Mouse (Mus musculus) ES-CJ7 (cell line): ENCODE measurements around the gene Wscd2.

Experiments used
- DNase-seq: peaks from one replicate; pipeline ENCODE4 v3.0.0; 2011; ENCODE audit warnings: low read depth, low spot score

The Wscd2 gene

DNA sequence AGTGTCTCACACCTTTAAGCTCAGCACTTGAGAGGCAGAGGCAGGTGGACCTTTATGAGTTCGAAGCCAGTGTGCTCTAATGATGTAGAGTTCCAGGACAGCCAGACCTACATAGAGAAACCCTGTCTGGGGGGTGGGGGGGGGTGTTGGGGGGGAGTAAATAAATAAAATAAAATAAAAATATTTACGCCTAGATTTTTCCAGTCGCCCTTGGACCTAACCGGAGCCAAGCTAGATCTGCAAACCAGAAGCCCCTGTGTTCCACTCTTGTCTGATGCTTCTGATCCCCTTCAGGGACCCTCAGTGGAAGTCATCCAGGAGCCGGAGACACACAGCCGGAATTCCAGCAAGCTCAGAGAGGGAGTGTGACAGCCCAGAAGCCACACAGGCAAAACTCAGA lies at the start of gene Wscd2:
Gene Wscd2 (plus strand): TSS at position 301 of the 400 bp plus-strand sequence.
- DNase-seq, result no peak

GRCm38 (mm10) chr5:113442180-113442579 lies 48.0 kb upstream of the Wscd2 start:
- DNase-seq, result no peak

DNA sequence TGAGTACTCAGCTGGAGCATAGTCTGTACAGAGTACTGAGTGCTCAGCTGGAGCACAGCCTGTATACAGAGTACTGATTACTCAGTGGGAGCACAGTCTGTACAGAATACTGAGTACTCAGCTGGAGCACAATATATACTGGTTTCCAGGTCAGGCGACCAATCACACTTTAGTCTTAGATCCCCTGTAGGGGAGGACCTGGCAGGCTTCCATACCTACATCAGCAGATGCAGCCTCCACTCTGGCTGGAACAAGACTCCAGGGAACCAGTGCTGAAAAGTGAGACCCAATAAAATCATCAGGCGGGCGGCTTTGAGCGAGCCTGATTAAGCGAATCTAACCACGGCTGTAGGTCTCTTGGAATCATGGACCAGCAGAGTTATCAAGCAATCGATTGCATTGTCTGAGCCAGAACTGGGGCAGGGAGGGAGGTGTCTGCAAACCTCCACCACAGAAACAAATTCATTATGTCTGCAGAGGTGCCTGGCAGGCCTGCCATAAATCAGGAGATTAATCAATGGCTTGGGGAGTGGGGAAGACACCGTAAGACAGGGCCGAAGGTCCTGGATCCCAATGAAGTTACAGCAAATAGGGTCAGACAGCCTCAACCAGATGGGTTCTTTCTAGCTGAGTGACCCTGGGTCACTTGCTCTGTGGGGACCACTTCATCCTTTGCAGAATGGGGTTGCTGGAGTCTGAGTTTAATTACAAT lies 42.0 kb upstream of the Wscd2 start:
- no peak for DNase-seq

DNA sequence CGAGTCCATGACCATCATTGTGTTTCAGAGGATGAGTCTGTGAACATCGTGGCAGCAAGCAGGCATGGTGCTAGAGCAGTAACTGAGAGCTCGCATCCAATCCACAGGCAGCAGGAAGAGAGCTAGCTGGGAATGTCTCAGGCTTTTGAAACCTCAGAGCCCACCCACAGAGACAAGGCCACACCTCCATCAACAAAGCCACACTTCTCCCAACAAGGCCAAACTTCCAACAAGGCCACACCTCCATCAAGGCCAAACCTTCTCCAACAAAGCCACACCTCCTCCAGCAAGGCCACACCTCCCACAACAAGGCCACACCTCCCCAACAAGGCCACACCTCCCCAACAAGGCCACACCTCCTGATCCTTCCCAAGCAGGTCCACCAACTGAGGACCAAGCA lies 40.8 kb upstream of the Wscd2 start:
- peak; percentile 83 for DNase-seq

- peak; percentile 41 for DNase-seq
Measured at GRCm38 (mm10) chr5:113452691-113453090, 37.4 kb upstream of the Wscd2 start.

DNA sequence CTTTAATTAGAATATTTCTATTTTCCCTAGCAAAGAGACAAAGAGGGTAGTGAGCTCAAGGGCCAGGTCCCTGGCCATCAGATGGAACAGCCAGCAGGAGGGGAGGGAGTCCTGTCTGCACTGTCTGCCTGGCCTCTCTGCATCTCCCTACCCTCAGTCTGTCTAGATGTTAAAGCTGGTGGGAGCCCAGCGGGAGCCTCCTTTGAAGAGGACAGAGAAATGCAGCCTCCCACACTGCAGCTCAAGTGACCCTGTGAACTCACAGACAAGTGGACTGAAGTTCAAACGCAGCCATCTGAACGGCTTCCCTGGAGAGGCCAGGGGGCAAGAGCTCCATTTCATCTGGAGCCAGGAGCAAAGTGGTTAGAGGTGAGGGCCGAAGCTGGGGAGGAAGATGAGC lies 36.8 kb upstream of the Wscd2 start:
- DNase-seq, result no peak

DNA sequence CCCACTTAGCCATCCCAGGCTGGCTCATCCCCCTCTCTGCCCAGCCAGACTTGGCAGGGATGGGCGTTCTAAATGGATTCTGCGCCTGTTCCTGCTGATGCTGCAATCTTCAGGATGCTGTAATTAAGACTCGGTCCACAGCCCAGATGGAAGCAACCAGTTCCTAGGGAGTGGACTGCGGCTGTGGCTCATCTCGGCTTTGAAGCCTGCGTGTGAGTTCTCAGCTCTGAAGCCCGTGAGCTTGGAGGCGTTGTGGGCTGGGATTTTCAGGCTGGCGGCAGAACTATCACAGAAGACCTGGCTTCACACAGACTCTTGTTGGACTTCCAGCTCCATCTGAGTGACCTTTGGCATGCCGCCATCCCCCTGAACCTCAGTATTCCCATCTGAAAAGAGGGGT lies 34.1 kb upstream of the Wscd2 start:
- DNase-seq, result no peak

- no peak for DNase-seq
Measured at GRCm38 (mm10) chr5:113456756-113457155, 33.4 kb upstream of the Wscd2 start.

GRCm38 (mm10) chr5:113457260-113457659 lies 32.9 kb upstream of the Wscd2 start:
- no peak for DNase-seq

- no peak for DNase-seq
Measured at GRCm38 (mm10) chr5:113459942-113460341, 30.2 kb upstream of the Wscd2 start.

DNA sequence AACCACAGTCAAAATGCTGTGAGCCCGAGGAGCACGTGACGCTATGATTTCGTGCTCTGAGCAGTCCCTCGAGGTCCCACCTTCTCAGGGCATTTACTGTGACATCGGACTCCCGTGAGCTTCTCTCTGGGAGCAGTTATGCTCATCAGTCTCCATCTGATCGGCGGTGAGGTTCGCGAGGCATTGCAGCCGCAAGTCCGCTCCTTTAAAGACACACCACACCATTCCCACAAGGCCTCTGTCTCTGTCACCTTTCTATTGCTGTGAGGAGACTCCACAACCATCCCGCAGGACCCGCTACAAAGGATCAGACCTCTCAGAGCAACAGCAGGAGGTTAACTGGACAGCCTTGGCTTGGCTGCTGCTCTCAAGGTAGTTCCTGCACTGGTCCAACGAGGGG lies 28.6 kb upstream of the Wscd2 start:
- DNase-seq, result peak; percentile 34

GRCm38 (mm10) chr5:113461998-113462625 lies 28.0 kb upstream of the Wscd2 start:
- DNase-seq, result peak; percentile 54

- no peak for DNase-seq
Measured at GRCm38 (mm10) chr5:113464731-113465130, 25.4 kb upstream of the Wscd2 start.

GRCm38 (mm10) chr5:113466536-113466935 lies 23.6 kb upstream of the Wscd2 start:
- DNase-seq, result no peak

GRCm38 (mm10) chr5:113467072-113467471 lies 23.1 kb upstream of the Wscd2 start:
- DNase-seq, result no peak

GRCm38 (mm10) chr5:113467765-113468164 lies 22.4 kb upstream of the Wscd2 start:
- DNase-seq, result peak; percentile 83

GRCm38 (mm10) chr5:113468625-113469024 lies 21.5 kb upstream of the Wscd2 start:
- DNase-seq, result peak; percentile 26

DNA sequence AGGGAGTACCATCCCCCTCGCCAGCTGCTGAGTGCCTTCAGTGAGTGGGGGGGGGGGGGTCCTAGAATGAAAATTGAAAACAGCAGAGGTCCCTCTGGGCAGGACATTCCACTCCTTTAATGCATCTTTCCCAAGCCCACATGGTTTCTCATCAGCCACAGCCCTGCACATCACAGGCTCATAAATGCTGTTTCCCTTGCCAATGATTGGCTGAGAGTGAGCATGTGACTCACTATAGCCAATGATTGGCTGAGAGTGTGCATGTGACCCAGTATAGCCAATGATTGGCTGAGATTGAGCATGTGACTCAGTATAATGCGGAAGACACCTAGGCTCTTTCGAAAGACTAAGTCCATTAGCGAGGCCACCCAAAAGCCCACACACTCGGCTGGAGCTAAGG lies 20.9 kb upstream of the Wscd2 start:
- DNase-seq, result no peak

GRCm38 (mm10) chr5:113469826-113470225 lies 20.3 kb upstream of the Wscd2 start:
- DNase-seq, result no peak

DNA sequence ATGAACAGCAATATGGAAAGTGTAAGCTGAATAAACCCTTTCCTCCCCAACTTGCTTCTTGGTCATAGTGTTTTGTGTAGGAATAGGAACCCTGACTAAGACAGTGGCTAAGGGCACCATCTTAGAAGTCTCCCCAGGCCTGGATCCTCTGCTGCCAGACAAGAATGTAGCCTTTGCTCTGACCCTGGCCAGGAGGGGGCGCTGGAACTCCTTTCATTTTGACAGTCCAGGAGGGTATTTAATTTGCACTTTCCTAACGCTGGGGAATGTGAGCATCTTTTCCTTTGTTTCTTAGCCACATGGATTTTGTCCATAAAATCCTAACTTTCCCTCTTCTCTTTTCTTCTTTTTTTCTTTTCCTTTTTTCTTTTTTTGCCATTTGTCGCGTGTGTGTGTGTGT lies 18.7 kb upstream of the Wscd2 start:
- peak; percentile 67 for DNase-seq

DNA sequence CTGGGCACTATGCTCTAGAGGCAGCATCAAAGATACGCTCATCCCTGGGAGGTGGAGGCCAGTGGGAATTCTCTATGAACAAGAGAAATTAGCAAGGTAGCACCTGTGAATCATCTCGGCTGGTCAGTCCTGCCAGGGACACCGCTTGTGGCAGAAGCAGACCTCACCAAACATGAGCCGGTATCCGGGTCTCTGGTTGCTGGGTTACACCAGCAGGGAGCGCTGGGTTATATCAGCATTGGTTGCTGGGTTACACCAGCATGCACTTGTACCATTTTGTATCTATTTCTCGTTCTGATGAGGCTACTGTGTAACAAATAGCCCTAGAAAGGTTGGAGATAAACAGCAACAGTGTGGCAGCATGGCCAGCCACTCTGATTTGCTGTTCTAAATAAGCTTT lies 17.8 kb upstream of the Wscd2 start:
- DNase-seq, result peak; percentile 33

DNA sequence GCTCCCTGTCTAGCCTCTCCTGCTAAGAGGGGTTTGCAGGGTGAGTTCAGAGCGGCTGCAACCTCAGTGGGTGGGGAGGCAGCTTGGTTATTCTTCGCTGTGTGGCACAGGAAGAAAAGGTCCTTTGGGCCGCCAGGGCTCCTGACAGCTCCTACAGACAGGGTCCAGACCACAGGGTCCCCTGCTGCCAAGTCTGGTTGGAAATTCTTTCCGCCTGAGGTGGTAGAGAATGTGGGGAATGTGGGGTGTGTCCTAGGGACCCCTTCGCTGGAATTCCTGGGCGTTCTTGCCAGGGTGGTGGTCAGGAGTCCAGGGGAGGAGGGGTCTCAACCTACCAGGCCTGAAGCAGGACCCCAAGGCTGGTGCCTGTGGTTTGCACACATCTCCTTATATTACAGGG lies 13.3 kb upstream of the Wscd2 start:
- peak; percentile 14 for DNase-seq

DNA sequence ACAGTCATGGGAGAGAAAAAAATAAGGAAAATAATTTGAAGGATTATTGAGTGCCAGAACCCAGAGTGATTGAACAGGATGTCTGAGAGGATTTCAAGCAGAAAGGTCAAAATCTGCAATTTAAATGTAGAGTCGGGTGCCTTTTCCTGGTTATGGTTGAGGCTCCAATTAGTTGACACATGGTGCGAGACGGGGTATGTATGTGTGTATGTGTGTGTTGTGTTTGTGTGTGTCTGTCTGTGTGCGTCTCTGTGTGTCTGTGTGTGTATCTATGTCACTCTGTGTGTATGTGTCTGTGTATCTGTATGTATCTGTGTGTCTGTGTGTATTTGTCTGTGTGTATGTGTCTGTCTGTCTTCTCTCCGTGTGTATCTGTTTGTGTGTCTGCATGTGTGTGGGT lies 11.1 kb upstream of the Wscd2 start:
- no peak for DNase-seq
